Mouse (Mus musculus) limb, embryonic 11.5 days (tissue): ENCODE data around the gene Amdhd2. TPM values are rescaled to one million over a fixed set of nuclear protein-coding genes. Genes with fewer than 3 reads are reported as not detected.

Experiments used
- ATAC-seq: fragments of 200-750 bp; cut with Nextera tagmentation; 2 replicates; pipeline ENCODE4 v1.8.0; 2017; ENCODE audit warnings: low read depth; ENCODE audit not compliant: insufficient number of reproducible peaks, low FRiP score, low TSS enrichment
- DNase-seq: peaks from one replicate; pipeline ENCODE4 v3.0.0-alpha.2; 2015; ENCODE audit warnings: low spot score
- H3K27ac ChIP-seq: fragments of 300-500 bp; sonication (generic); replicated peaks from 2 replicates; pipeline ENCODE4 v1.5.1; 2014; ENCODE audit warnings: low read depth, mild to moderate bottlenecking, low read length
- H3K27me3 ChIP-seq: fragments of 300-500 bp; sonication (generic); 2 replicates; pipeline ENCODE4 v1.6.1; 2014; ENCODE audit warnings: mild to moderate bottlenecking, low read length, mixed read lengths; ENCODE audit not compliant: control insufficient read depth, insufficient read depth
- H3K36me3 ChIP-seq: fragments of 300-500 bp; sonication (generic); 2 replicates; pipeline ENCODE4 v1.6.1; 2014; ENCODE audit warnings: mild to moderate bottlenecking, low read length, moderate library complexity, mixed read lengths; ENCODE audit not compliant: control insufficient read depth, insufficient read depth
- H3K4me1 ChIP-seq: fragments of 300-500 bp; sonication (generic); 2 replicates; pipeline ENCODE4 v1.6.1; 2014; ENCODE audit warnings: low read length, mixed read lengths; ENCODE audit not compliant: control insufficient read depth, insufficient read depth
- H3K4me2 ChIP-seq: fragments of 300-500 bp; sonication (generic); 2 replicates; pipeline ENCODE4 v1.6.1; 2014; ENCODE audit warnings: low read depth, mild to moderate bottlenecking, moderate library complexity; ENCODE audit not compliant: severe bottlenecking
- H3K4me3 ChIP-seq: fragments of 300-500 bp; sonication (generic); 2 replicates; pipeline ENCODE4 v1.5.1; 2014; ENCODE audit warnings: low read depth, low read length
- H3K9ac ChIP-seq: fragments of 300-500 bp; sonication (generic); 2 replicates; pipeline ENCODE4 v1.6.1; 2014; ENCODE audit warnings: mild to moderate bottlenecking, low read length
- H3K9me3 ChIP-seq: fragments of 300-500 bp; sonication (generic); 2 replicates; pipeline ENCODE4 v1.6.1; 2016; ENCODE audit warnings: low read length; ENCODE audit not compliant: control insufficient read depth
- WGBS: fragments of 180-500 bp; shearing (Covaris S2); extraction: QIAGEN DNeasy Blood & Tissue Kit; methylation state at CpG from one replicate; pipeline ENCODE4 v1.1.7; 2014; 5-methylcytosine and 5-hydroxymethylcytosine counted together
- polyA plus RNA-seq: library from polyadenylated mRNA; unstranded; fragments of >200 nt; fragmentation: Nextera tagmentation; extraction: Ambion mirVana; gene quantifications from 2 replicates; pipeline ENCODE4 v1.2.1, GENCODE M21; 2014

The Amdhd2 gene
- 32.6 and 37.8 TPM in 2 replicates for polyA plus RNA-seq

GRCm38 (mm10) chr17:24163176-24163962 is at the start of gene Amdhd2:
Amdhd2 (minus strand) TSS chr17:24163766.
- peak within 1 kb of the TSS; percentile 56 for H3K4me3 ChIP-seq
- H3K27me3 ChIP-seq: no peaks in the 10 kb centered on the region
- H3K27ac ChIP-seq: no peak within 1 kb of the TSS
- H3K4me1 ChIP-seq: peaks cover 10% of the 10 kb centered on the region
- H3K9ac ChIP-seq: peak within 1 kb of the TSS; percentile 54
- DNase-seq (peak; percentile 100), ATAC-seq (peak; percentile 94)
- H3K36me3 ChIP-seq: peaks cover 11% of the 10 kb centered on the region; the same call in 1 of the 2 replicates
- peak within 1 kb of the TSS; percentile 83 for H3K4me2 ChIP-seq
- H3K9me3 ChIP-seq: no peaks in the 10 kb centered on the region
- WGBS: under 1% methylated on average over 47 of the region's 47 CpGs

- Histone ChIP-seq H3K36me3 (peaks cover 7% of the 10 kb centered on the region; the same call in 1 of the 2 replicates), H3K9ac (no peak overlapping the region), H3K27ac (no peak overlapping the region), H3K4me2 (no peak overlapping the region), H3K27me3 (no peaks in the 10 kb centered on the region), H3K4me3 (no peak overlapping the region), H3K9me3 (no peaks in the 10 kb centered on the region), H3K4me1 (peaks cover 32% of the 10 kb centered on the region)
- DNase-seq (no peak), ATAC-seq (no peak)
- 79% methylated on average over 6 of the region's 6 CpGs for WGBS
These were observed 49.6 kb upstream of the Amdhd2 start for GRCm38 (mm10) chr17:24213186-24213585.

GRCm38 (mm10) chr17:24212441-24213018 is 49.0 kb upstream of the Amdhd2 start:
- H3K36me3 ChIP-seq: peaks cover 5% of the 10 kb centered on the region; the same call in 1 of the 2 replicates
- peaks cover 38% of the 10 kb centered on the region for H3K4me1 ChIP-seq
- DNase-seq (no peak), ATAC-seq (no peak)
- 39% methylated on average over 5 of the region's 5 CpGs for WGBS
- peak overlapping the region; percentile 38 for H3K4me3 ChIP-seq
- H3K9ac ChIP-seq: no peak overlapping the region
- H3K27me3 ChIP-seq: no peaks in the 10 kb centered on the region
- peak overlapping the region; percentile 88 for H3K27ac ChIP-seq
- H3K9me3 ChIP-seq: no peaks in the 10 kb centered on the region
- peak overlapping the region; percentile 74 for H3K4me2 ChIP-seq

- Histone ChIP-seq H3K9ac (peak overlapping the region; percentile 62), H3K9me3 (no peaks in the 10 kb centered on the region), H3K4me2 (peak overlapping the region; percentile 74), H3K27me3 (no peaks in the 10 kb centered on the region), H3K36me3 (peaks cover 2% of the 10 kb centered on the region; the same call in 1 of the 2 replicates), H3K4me1 (peaks cover 44% of the 10 kb centered on the region), H3K4me3 (peak overlapping the region; percentile 38), H3K27ac (peak overlapping the region; percentile 88)
- DNase-seq (peak; percentile 87), ATAC-seq (peak; percentile 14)
- under 1% methylated on average over 37 of the region's 37 CpGs for WGBS
These were observed 48.3 kb upstream of the Amdhd2 start for GRCm38 (mm10) chr17:24211631-24212440.

GRCm38 (mm10) chr17:24210591-24210990 is 47.0 kb upstream of the Amdhd2 start:
- no peak overlapping the region; the same call in 1 of the 2 replicates for H3K9ac ChIP-seq
- peak overlapping the region; percentile 88 for H3K27ac ChIP-seq
- whole genome bisulfite sequencing: 82% methylated on average over 3 of the region's 3 CpGs
- peaks cover 3% of the 10 kb centered on the region; the same call in 1 of the 2 replicates for H3K27me3 ChIP-seq
- no peaks in the 10 kb centered on the region for H3K9me3 ChIP-seq
- ATAC-seq: no peak
- no peaks in the 10 kb centered on the region; the same call in 1 of the 2 replicates for H3K36me3 ChIP-seq
- H3K4me2 ChIP-seq: peak overlapping the region; percentile 74; the same call in 1 of the 2 replicates
- H3K4me3 ChIP-seq: no peak overlapping the region
- no peak for DNase-seq
- peaks cover 57% of the 10 kb centered on the region for H3K4me1 ChIP-seq

GRCm38 (mm10) chr17:24209916-24210240 is 46.3 kb upstream of the Amdhd2 start:
- ATAC-seq (no peak), DNase-seq (no peak)
- no peak overlapping the region for H3K4me3 ChIP-seq
- peaks cover 3% of the 10 kb centered on the region; the same call in 1 of the 2 replicates for H3K27me3 ChIP-seq
- H3K9ac ChIP-seq: 0 out of 2 replicates have a peak overlapping the region, but pooled peaks have one; percentile 40
- no peaks in the 10 kb centered on the region; the same call in 1 of the 2 replicates for H3K36me3 ChIP-seq
- H3K4me1 ChIP-seq: peaks cover 57% of the 10 kb centered on the region
- no peaks in the 10 kb centered on the region for H3K9me3 ChIP-seq
- H3K27ac ChIP-seq: peak overlapping the region; percentile 88
- WGBS: 80% methylated on average over 3 of the region's 3 CpGs
- H3K4me2 ChIP-seq: peak overlapping the region; percentile 86

- peak; percentile 78 for ATAC-seq
- H3K9ac ChIP-seq: peak within 1 kb of the TSS; percentile 78
- H3K4me3 ChIP-seq: peak within 1 kb of the TSS; percentile 62
- H3K27me3 ChIP-seq: peaks cover 3% of the 10 kb centered on the region; the same call in 1 of the 2 replicates
- peak; percentile 94 for DNase-seq
- H3K27ac ChIP-seq: peak within 1 kb of the TSS; percentile 88
- peak within 1 kb of the TSS; percentile 86 for H3K4me2 ChIP-seq
- H3K9me3 ChIP-seq: no peaks in the 10 kb centered on the region
- no peaks in the 10 kb centered on the region for H3K36me3 ChIP-seq
- under 1% methylated on average over 36 of the region's 43 CpGs for WGBS
- H3K4me1 ChIP-seq: peaks cover 63% of the 10 kb centered on the region
These were observed 45.7 kb upstream of the Amdhd2 start, which contains the start of gene Ntn3 for GRCm38 (mm10) chr17:24209043-24209915. Ntn3 (minus strand) TSS chr17:24209531.
